Mouse (Mus musculus) liver, embryonic 14.5 days (tissue): ENCODE measurements around the gene Tmem199.

Experiments used
- CTCF ChIP-seq: IDR thresholded peaks from 2 replicates; pipeline ENCODE4 v1.5.1; 2016; ENCODE audit warnings: antibody characterized with exemption, low read depth, control low read depth
- EP300 ChIP-seq: IDR thresholded peaks from 2 replicates; pipeline ENCODE4 v1.6.1; 2016; ENCODE audit warnings: antibody characterized with exemption, low read depth

GRCm38 (mm10) chr11:78467932-78468331 is 44.0 kb downstream of the Tmem199 start:
- no peak for TF ChIP-seq CTCF
- no peak for TF ChIP-seq EP300
